Mouse (Mus musculus): ENCODE data around the gene Ifnlr1. TPM values are rescaled to one million over a fixed set of nuclear protein-coding genes. Genes with fewer than 3 reads are reported as not detected.
A peak's percentile ranks its signal among the peaks of the same experiment; 100 is the strongest.

Ifnlr1 gene
- polyA plus RNA-seq, 1 experiment from 2014 or later: 1.1 TPM

GRCm38 (mm10) chr4:135676476-135676875 lies 9.6 kb upstream of the Ifnlr1 start:
- no peak overlapping the region for H3K27ac ChIP-seq (replicated peaks; ENCODE audit: low read depth, low read length)
- H3K36me3 ChIP-seq (ENCODE audit: control insufficient read depth, insufficient read depth, low read length): no peaks in the 10 kb centered on the region
- H3K9ac ChIP-seq (ENCODE audit: low read depth, low read length): no peak overlapping the region
- H3K27me3 ChIP-seq (replicated peaks; ENCODE audit: control insufficient read depth, insufficient read depth, low read length): no peaks in the 10 kb centered on the region
- no peak overlapping the region for H3K4me3 ChIP-seq (ENCODE audit: low read depth, low read length)
- 84% methylated on average over 5 of the region's 5 CpGs for WGBS
- no peaks in the 10 kb centered on the region for H3K9me3 ChIP-seq (ENCODE audit: control insufficient read depth, low read length)
- H3K4me1 ChIP-seq (ENCODE audit: control insufficient read depth, insufficient read depth, low read length): no peaks in the 10 kb centered on the region
- ATAC-seq (ENCODE audit: low read depth): no peak
- no peak overlapping the region for H3K4me2 ChIP-seq (ENCODE audit: low read depth, low read length)
- DNase-seq (ENCODE audit: low spot score): no peak

GRCm38 (mm10) chr4:135679316-135679715 lies 6.8 kb upstream of the Ifnlr1 start:
- H3K9me3 ChIP-seq (ENCODE audit: control insufficient read depth, low read length): no peaks in the 10 kb centered on the region
- H3K27ac ChIP-seq (replicated peaks; ENCODE audit: low read depth, low read length): no peak overlapping the region
- peak; percentile 19 for DNase-seq (ENCODE audit: low spot score)
- 62% methylated on average over 4 of the region's 4 CpGs for WGBS
- H3K9ac ChIP-seq (ENCODE audit: low read depth, low read length): no peak overlapping the region
- no peaks in the 10 kb centered on the region for H3K4me1 ChIP-seq (ENCODE audit: control insufficient read depth, insufficient read depth, low read length)
- no peak overlapping the region for H3K4me3 ChIP-seq (ENCODE audit: low read depth, low read length)
- H3K27me3 ChIP-seq (replicated peaks; ENCODE audit: control insufficient read depth, insufficient read depth, low read length): 0 out of 2 replicates have a peak, but pooled peaks cover 2% of the 10 kb centered on the region
- H3K4me2 ChIP-seq (ENCODE audit: low read depth, low read length): no peak overlapping the region
- no peaks in the 10 kb centered on the region for H3K36me3 ChIP-seq (ENCODE audit: control insufficient read depth, insufficient read depth, low read length)
- ATAC-seq (ENCODE audit: low read depth): no peak

DNA sequence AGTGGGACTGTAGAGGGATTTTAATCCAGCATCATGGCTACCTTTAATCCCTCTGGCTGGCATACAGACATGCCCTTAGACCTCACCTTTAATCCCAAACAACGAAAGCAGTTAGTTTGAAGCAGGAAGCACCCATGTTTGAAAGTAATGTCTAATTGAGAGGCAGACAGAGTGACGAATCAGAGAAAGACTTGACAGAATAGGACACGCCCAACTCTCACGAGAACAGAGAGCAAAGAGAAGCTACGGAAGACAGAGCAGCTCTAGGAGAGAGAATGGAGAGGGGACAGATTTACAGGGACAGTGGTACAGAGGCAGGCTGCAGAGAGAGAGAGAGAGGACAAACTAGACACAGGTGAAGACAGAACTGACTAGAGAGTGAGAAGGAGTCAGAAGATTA lies 4.3 kb upstream of the Ifnlr1 start:
- no peak overlapping the region for H3K4me3 ChIP-seq (ENCODE audit: low read depth, low read length)
- no peak for ATAC-seq (ENCODE audit: low read depth)

DNA sequence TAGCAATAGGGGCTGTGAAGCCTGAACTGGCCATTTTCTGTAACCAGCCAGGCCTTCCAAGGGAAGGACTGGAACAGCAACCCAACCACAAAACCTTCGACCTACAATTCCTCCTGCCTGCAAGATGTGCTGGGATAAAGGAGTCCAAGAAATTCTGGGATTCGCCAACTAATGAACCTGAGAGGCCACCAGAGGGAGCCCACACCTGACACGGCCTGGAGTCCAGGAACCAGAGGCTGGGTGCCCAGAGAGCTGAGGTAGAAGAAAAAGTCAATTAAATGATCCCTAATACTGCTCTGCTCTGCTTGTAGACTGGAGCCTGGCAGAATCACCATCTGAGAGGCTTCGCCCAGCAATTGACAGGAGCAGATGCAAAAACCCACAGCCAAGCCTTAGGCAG lies 2.5 kb upstream of the Ifnlr1 start:
- ATAC-seq (ENCODE audit: low read depth) (no peak), DNase-seq (ENCODE audit: low spot score) (peak; percentile 56)
- Histone ChIP-seq H3K4me3 (ENCODE audit: low read depth, low read length) (no peak overlapping the region), H3K4me1 (ENCODE audit: control insufficient read depth, insufficient read depth, low read length) (no peaks in the 10 kb centered on the region), H3K27me3 (replicated peaks; ENCODE audit: control insufficient read depth, insufficient read depth, low read length) (peaks cover 42% of the 10 kb centered on the region), H3K9ac (ENCODE audit: low read depth, low read length) (no peak overlapping the region), H3K27ac (replicated peaks; ENCODE audit: low read depth, low read length) (no peak overlapping the region), H3K4me2 (ENCODE audit: low read depth, low read length) (no peak overlapping the region), H3K9me3 (ENCODE audit: control insufficient read depth, low read length) (no peaks in the 10 kb centered on the region), H3K36me3 (ENCODE audit: control insufficient read depth, insufficient read depth, low read length) (no peaks in the 10 kb centered on the region)
- 15% methylated on average over 4 of the region's 4 CpGs for WGBS

More for the DNA sequence above, 4.3 kb upstream of the Ifnlr1 start:
- H3K9ac ChIP-seq (ENCODE audit: low read depth, low read length): no peak overlapping the region
- WGBS: 73% methylated on average over 5 of the region's 5 CpGs
- peaks cover 25% of the 10 kb centered on the region for H3K27me3 ChIP-seq (replicated peaks; ENCODE audit: control insufficient read depth, insufficient read depth, low read length)
- no peaks in the 10 kb centered on the region for H3K4me1 ChIP-seq (ENCODE audit: control insufficient read depth, insufficient read depth, low read length)
- no peak overlapping the region for H3K27ac ChIP-seq (replicated peaks; ENCODE audit: low read depth, low read length)
- H3K36me3 ChIP-seq (ENCODE audit: control insufficient read depth, insufficient read depth, low read length): no peaks in the 10 kb centered on the region
- no peaks in the 10 kb centered on the region for H3K9me3 ChIP-seq (ENCODE audit: control insufficient read depth, low read length)
- no peak for DNase-seq (ENCODE audit: low spot score)
- H3K4me2 ChIP-seq (ENCODE audit: low read depth, low read length): no peak overlapping the region

DNA sequence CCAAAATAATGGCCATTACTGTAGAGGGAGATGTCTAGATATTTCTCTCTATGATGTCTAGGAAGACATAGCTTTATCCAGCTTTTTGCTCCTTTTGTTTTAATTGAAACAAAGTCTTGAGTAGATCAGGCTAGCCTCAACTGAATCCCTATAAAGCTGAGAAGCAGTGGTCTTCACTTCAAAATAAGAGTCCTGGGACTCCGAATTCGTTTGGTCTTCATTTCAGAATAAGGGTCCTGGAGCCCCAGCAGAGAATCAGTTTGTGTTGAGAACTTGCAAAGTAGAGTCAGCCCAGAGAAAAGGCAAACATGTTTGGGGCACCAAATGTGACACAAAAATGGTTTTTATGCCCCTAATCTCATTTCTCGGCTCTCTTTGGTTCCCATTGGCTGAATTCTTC lies 1.4 kb upstream of the Ifnlr1 start:
- ATAC-seq (ENCODE audit: low read depth): no peak
- H3K27ac ChIP-seq (replicated peaks; ENCODE audit: low read depth, low read length): no peak overlapping the region
- no peak overlapping the region for H3K9ac ChIP-seq (ENCODE audit: low read depth, low read length)
- no peaks in the 10 kb centered on the region for H3K36me3 ChIP-seq (ENCODE audit: control insufficient read depth, insufficient read depth, low read length)
- peak; percentile 32 for DNase-seq (ENCODE audit: low spot score)
- H3K4me1 ChIP-seq (ENCODE audit: control insufficient read depth, insufficient read depth, low read length): no peaks in the 10 kb centered on the region
- no peak overlapping the region for H3K4me3 ChIP-seq (ENCODE audit: low read depth, low read length)
- no peak overlapping the region for H3K4me2 ChIP-seq (ENCODE audit: low read depth, low read length)
- no peaks in the 10 kb centered on the region for H3K9me3 ChIP-seq (ENCODE audit: control insufficient read depth, low read length)
- WGBS: 28% methylated on average over 3 of the region's 3 CpGs
- H3K27me3 ChIP-seq (replicated peaks; ENCODE audit: control insufficient read depth, insufficient read depth, low read length): peaks cover 42% of the 10 kb centered on the region

- ATAC-seq (ENCODE audit: low read depth): peak; percentile 4; the same call in 1 of the 2 replicates
- Histone ChIP-seq H3K27ac (replicated peaks; ENCODE audit: low read depth, low read length) (0 out of 2 replicates have a peak overlapping the region, but pooled peaks have one; percentile 5), H3K9me3 (ENCODE audit: control insufficient read depth, low read length) (no peaks in the 10 kb centered on the region), H3K27me3 (replicated peaks; ENCODE audit: control insufficient read depth, insufficient read depth, low read length) (peaks cover 42% of the 10 kb centered on the region), H3K4me3 (ENCODE audit: low read depth, low read length) (peak overlapping the region; percentile 60), H3K4me1 (ENCODE audit: control insufficient read depth, insufficient read depth, low read length) (no peaks in the 10 kb centered on the region), H3K9ac (ENCODE audit: low read depth, low read length) (peak overlapping the region; percentile 70), H3K4me2 (ENCODE audit: low read depth, low read length) (peak overlapping the region; percentile 89), H3K36me3 (ENCODE audit: control insufficient read depth, insufficient read depth, low read length) (no peaks in the 10 kb centered on the region)
- WGBS: 1% methylated on average over 20 of the region's 21 CpGs
- peak; percentile 17 for DNase-seq (ENCODE audit: low spot score)
These were observed 474 bp downstream of the Ifnlr1 start for GRCm38 (mm10) chr4:135686568-135686953.

GRCm38 (mm10) chr4:135689797-135690196 lies 3.7 kb downstream of the Ifnlr1 start:
- H3K27ac ChIP-seq (replicated peaks; ENCODE audit: low read depth, low read length): no peak overlapping the region
- no peak overlapping the region for H3K4me3 ChIP-seq (ENCODE audit: low read depth, low read length)
- H3K9me3 ChIP-seq (ENCODE audit: control insufficient read depth, low read length): no peaks in the 10 kb centered on the region
- ATAC-seq (ENCODE audit: low read depth) (no peak), DNase-seq (ENCODE audit: low spot score) (no peak)
- H3K4me1 ChIP-seq (ENCODE audit: control insufficient read depth, insufficient read depth, low read length): no peaks in the 10 kb centered on the region
- no peak overlapping the region for H3K9ac ChIP-seq (ENCODE audit: low read depth, low read length)
- no peaks in the 10 kb centered on the region for H3K36me3 ChIP-seq (ENCODE audit: control insufficient read depth, insufficient read depth, low read length)
- H3K27me3 ChIP-seq (replicated peaks; ENCODE audit: control insufficient read depth, insufficient read depth, low read length): peaks cover 36% of the 10 kb centered on the region
- WGBS: 88% methylated on average over 7 of the region's 7 CpGs
- no peak overlapping the region for H3K4me2 ChIP-seq (ENCODE audit: low read depth, low read length)

DNA sequence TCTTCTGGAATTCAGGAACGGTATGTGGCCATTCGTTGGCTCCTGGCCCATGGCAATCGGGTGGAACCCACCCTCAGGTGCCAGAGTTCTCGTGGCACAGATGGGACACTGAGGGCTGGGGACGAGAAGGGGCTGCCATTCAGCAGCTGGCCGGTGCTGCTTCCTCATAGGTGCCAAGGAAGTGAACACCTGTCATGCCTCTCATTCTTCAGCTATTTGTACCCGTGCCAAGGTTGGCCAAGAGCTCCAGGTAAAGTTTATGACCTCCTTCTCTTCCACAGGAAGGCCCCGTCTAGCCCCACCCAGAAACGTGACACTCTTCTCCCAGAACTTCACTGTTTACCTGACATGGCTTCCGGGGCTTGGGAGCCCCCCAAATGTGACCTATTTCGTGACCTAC lies 4.2 kb downstream of the Ifnlr1 start:
- no peaks in the 10 kb centered on the region for H3K36me3 ChIP-seq (ENCODE audit: control insufficient read depth, insufficient read depth, low read length)
- no peaks in the 10 kb centered on the region for H3K9me3 ChIP-seq (ENCODE audit: control insufficient read depth, low read length)
- peaks cover 32% of the 10 kb centered on the region for H3K27me3 ChIP-seq (replicated peaks; ENCODE audit: control insufficient read depth, insufficient read depth, low read length)
- no peak overlapping the region for H3K27ac ChIP-seq (replicated peaks; ENCODE audit: low read depth, low read length)
- H3K4me1 ChIP-seq (ENCODE audit: control insufficient read depth, insufficient read depth, low read length): no peaks in the 10 kb centered on the region
- DNase-seq (ENCODE audit: low spot score): no peak
- no peak overlapping the region for H3K9ac ChIP-seq (ENCODE audit: low read depth, low read length)
- WGBS: 77% methylated on average over 11 of the region's 11 CpGs
- no peak overlapping the region for H3K4me3 ChIP-seq (ENCODE audit: low read depth, low read length)
- H3K4me2 ChIP-seq (ENCODE audit: low read depth, low read length): no peak overlapping the region
- no peak for ATAC-seq (ENCODE audit: low read depth)

GRCm38 (mm10) chr4:135692916-135693315 lies 6.8 kb downstream of the Ifnlr1 start:
- WGBS: 81% methylated on average over 4 of the region's 4 CpGs

More at GRCm38 (mm10) chr4:135692916-135693315, 6.8 kb downstream of the Ifnlr1 start:
- Histone ChIP-seq H3K27me3 (replicated peaks; ENCODE audit: control insufficient read depth, insufficient read depth, low read length) (peaks cover 6% of the 10 kb centered on the region), H3K4me3 (ENCODE audit: low read depth, low read length) (no peak overlapping the region), H3K4me2 (ENCODE audit: low read depth, low read length) (no peak overlapping the region), H3K27ac (replicated peaks; ENCODE audit: low read depth, low read length) (no peak overlapping the region), H3K9ac (ENCODE audit: low read depth, low read length) (no peak overlapping the region), H3K4me1 (ENCODE audit: control insufficient read depth, insufficient read depth, low read length) (no peaks in the 10 kb centered on the region), H3K36me3 (ENCODE audit: control insufficient read depth, insufficient read depth, low read length) (no peaks in the 10 kb centered on the region), H3K9me3 (ENCODE audit: control insufficient read depth, low read length) (0 out of 2 replicates have a peak, but pooled peaks cover 5% of the 10 kb centered on the region)
- DNase-seq (ENCODE audit: low spot score): no peak
- no peak for ATAC-seq (ENCODE audit: low read depth)
